Mouse (Mus musculus): ENCODE measurements around the gene Cyp4f18.
"Not testable (repeated sequence)": the region's sequence is repeated elsewhere in the genome, so short reads cannot be mapped to it uniquely, and the experiment has no call there.

Cyp4f18 gene

DNA sequence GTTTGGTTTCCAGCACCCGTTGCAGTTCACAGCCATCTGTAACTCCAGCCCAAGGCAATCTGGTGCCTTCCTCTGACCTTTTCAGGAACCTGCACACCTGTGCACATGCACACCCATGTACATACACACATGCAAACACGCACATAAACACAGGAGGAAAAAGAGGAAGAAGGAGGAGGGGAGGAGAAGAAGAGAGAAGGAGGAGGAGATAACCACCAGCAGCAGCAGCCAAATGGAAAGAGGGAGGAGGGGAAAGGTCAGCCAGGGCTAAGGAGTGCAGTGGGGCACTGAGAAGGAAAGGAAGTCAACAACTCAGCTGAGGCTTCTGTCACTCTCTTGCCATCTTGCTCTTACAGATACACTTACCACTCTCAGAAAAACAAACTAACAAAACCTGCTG, 28.4 kb downstream of the Cyp4f18 start:
- peak; percentile 19 for DNase-seq (ENCODE audit: low spot score)

GRCm38 (mm10) chr8:71974211-71974610, 35.2 kb downstream of the Cyp4f18 start:
- DNase-seq (ENCODE audit: low spot score): peak; percentile 7

GRCm38 (mm10) chr8:71971945-71972344, 37.5 kb downstream of the Cyp4f18 start:
- DNase-seq (ENCODE audit: low spot score): peak; percentile 43

DNA sequence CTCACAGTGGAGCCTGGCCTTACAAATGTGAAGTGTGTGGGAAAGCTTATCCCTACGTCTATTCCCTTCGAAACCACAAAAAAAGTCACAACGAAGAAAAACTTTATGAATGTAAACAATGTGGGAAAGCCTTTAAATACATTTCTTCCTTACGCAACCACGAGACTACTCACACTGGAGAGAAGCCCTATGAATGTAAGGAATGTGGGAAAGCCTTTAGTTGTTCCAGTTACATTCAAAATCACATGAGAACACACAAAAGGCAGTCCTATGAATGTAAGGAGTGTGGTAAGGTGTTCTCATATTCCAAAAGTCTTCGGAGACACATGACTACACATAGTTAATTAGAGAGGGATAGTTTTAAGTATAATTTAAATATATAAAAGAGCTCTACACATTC, 40.8 kb downstream of the Cyp4f18 start:
- no peak for DNase-seq (ENCODE audit: low spot score)

DNA sequence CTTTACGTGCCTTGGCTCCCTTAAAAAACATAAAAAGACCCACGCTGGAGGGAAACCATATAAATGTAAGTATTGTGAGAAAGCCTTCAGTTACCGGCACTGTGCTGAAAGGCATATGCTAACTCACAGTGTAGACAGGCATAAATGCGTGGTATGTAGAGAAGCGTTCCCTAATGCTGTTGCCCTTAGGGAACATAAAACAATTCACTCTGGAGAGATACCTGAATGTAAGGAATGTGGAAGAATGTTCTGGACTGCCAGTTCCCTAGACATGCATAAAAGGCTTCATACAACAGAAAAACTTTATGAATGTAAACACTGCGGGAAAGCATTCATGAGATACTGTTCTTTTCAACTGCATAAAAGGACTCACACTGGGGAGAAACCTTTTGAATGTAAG, 41.3 kb downstream of the Cyp4f18 start:
- DNase-seq (ENCODE audit: low spot score): no peak

DNA sequence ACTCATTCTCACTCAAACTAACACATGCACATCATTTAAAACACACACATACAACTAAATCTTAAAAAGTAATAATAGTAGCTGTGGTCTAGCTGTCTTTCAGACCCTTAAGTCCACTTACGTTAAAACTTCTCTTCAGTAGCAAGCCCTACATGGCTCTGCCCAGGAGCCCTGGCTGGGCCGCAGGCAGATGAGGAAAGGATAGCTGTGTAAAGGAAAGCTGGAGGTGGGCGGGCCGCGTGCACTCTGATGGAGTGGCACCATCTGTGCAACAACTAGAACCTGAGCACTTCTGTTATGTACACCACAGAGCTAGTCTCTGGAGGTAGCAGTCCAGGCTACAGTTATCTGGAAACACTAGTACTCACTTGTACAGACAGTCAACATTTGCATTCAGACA, 42.2 kb downstream of the Cyp4f18 start:
- no peak for DNase-seq (ENCODE audit: low spot score)

GRCm38 (mm10) chr8:71966411-71966810, 43.0 kb downstream of the Cyp4f18 start:
- DNase-seq (ENCODE audit: low spot score): no peak

DNA sequence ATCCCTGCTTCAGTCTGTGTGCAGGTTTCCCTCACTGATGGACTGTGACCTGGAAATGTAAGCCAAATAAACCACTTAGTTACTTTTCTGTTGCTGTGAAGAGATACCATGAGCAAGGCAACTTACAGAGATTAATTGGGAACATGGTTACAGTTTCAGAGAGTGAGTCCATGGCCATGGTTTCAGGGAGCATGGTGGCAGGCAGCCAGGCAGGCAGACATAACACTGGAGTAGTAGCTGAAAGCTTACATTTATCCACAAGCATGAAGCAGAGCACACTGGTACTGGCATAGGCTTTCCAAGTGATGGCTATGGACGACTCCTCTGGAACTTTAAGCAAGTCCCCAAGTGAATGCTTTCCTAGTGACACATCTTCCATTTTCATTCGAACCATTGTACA, 44.3 kb downstream of the Cyp4f18 start:
- DNase-seq (ENCODE audit: low spot score): peak; percentile 59

DNA sequence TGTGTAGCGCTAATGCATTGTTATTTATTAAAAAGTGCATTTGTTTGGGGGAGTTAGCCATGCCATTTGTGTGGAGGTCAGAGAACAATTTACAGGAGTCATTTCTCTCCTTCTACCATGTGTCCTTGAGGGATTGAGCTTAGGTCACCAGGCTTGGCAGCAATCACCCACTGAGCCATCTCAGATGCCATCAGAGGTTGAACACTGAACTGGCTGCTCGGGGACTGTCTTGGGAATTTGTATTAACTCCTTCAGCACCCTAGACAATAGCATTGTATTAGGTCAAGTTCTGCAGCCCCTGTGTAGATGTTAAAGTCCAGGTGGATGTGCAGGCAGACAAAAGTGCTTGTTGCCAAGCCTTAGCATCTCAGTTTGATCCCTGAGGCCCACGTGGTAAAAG, 45.4 kb downstream of the Cyp4f18 start:
- DNase-seq (ENCODE audit: low spot score): peak; percentile 22

DNA sequence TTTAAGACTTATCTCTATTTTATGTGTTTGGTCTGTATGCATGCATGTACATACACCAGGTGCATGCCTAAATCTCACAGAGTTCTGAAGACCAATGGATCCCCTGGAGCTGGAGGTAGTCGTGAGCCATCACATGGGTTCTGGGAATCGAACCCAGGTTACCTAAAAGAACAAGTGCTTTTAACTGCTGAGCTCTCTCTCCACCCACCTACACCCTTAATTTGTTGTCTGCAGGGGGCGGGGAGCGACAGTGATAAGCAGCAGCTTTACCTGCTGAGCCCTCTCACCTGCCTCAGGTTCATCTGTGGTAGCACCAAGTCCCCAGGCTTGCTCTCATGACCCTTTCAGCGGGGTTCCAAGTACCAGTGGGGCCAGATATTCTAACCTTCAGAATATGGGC, 47.6 kb downstream of the Cyp4f18 start:
- peak; percentile 26 for DNase-seq (ENCODE audit: low spot score)

- no peak for DNase-seq (ENCODE audit: low spot score)
These were observed 48.9 kb downstream of the Cyp4f18 start for GRCm38 (mm10) chr8:71960483-71960882.

- DNase-seq (ENCODE audit: low spot score): no peak
These were observed 54.8 kb downstream of the Cyp4f18 start for GRCm38 (mm10) chr8:71954666-71955065.

DNA sequence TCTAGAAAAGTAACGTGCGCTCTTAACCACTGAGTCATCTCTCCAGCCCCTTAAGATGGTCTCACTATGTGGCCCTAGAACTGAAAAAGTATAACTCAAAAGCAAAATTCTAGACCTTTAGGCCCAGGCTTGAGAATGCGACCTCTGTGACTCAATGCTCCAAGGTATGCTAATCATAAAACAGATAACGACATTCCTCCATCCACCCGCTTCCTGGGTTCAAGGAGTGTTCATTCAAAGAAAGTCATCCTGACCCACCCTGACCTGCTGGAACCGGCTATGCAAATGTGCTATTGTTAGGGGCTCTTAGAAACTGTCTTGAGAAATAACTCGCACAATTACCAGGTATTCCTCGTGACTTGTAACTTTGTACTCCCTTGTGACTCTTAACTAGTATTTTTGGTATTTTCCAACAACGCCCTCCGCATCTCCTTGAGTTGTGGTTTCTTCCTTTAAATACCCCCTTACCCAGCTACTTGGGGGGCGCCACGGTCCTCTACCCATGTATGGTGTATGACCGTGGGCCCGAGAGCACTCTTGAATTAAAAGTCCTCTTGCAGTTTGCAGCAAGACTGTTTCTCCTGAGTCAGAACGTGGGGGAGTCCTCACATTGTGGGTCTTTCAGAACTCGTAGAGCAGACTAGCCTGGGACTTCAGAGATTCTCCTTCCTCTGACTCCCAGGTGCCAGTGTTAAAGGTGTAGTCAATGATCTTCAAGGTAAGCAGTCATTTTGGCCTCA, 56.3 kb downstream of the Cyp4f18 start:
- not testable (repeated sequence) for DNase-seq (ENCODE audit: low spot score)

DNA sequence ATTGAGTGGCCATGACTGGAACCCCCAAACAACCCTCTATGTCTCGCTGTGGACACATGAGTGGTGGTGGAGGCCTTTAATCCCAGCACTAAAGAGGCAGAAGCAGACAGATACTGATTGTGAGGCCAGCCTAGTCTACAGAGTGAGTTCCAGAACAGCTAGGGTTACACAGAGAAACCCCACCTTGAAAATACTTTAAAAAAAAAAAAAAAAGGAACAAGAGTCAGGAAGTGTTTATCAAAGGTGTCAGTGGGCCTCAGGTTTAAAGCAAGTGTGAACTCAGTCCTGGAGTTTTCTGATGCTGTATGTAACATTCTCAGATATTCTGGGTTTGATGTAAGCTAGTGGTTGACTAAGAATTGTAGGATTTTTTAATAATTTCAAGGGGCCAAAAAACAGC, 56.9 kb downstream of the Cyp4f18 start:
- DNase-seq (ENCODE audit: low spot score): no peak

- DNase-seq (ENCODE audit: low spot score): no peak
These were observed 57.8 kb downstream of the Cyp4f18 start for GRCm38 (mm10) chr8:71951436-71952161.

GRCm38 (mm10) chr8:71950482-71951221, 58.8 kb downstream of the Cyp4f18 start, which contains the start of gene Zfp961:
Gene Zfp961 (plus strand): TSS chr8:71951038.
- peak; percentile 98 for DNase-seq (ENCODE audit: low spot score)

- DNase-seq (ENCODE audit: low spot score): no peak
These were observed 60.8 kb downstream of the Cyp4f18 start for GRCm38 (mm10) chr8:71948624-71949023.

GRCm38 (mm10) chr8:71941776-71942175, 67.7 kb downstream of the Cyp4f18 start:
- no peak for DNase-seq (ENCODE audit: low spot score)

DNA sequence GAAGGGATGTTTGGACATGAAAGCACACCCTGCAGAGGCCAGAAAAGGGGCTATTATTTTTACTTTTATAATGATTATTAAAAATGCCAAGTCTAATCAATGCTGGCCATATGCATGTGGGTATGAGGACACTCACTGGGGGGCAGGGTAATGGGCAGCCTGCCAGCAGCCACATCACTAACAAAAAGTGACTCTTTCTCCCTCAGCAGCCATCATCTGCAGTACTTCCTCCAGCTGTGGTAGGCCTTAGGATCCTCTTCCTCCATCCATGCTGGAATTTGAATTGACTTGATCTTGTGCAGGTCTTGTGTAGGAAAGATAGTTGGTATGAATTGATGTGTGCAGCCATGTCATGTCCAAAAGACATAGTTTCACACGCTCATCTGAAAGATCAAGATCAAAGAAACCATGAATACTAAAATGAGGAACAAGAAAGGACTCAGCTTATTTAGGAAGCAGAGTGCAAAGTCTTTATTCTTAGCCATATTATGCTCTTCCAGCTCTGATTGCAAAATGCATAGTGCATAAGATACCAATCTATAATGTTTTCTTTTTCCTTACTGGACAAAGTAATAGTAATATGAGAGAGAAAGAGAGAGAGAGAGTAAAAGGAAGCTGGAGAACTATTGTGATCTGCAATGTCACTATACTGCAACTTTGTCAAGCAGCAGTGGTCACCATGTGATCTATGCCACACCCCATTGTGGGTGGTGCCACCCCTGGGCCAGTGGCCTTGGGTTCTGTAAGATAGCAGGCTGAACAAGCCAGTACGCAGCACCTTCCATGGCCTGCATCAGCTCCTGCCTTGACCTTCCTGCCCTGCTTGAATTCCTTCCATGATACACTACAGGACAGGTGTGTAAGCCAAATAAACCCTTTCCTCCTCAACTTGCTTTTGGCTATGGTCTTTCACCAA, 68.9 kb downstream of the Cyp4f18 start:
- DNase-seq (ENCODE audit: low spot score): no peak

All from testis, postnatal 10 days (tissue).